Mouse (Mus musculus): ENCODE data around the gene Nhlrc2. TPM values are rescaled to one million over a fixed set of nuclear protein-coding genes. Genes with fewer than 3 reads are reported as not detected.

Nhlrc2 gene
- polyA plus RNA-seq, 1 experiment from 2014 or later, result 18.4 TPM

DNA sequence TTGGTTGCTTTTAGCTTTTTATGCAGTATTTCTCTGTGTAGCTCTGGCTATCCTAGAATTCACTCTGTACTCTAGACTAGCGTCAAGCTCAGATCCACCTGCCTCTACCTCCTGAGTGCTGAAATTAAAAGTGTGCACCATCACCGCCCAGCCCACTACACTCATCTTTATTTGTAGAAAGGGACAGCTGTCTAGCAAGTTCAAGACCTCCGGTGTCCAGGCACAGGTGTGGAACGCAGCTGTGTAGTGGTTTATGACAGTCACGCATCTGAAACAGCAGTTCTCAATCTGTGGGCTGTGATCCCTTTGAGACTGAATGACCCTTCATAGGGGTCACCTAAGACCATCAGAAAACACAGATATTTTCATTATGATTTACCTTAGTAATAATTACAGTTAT lies 41.4 kb downstream of the Nhlrc2 start:
- H3K4me1 ChIP-seq (replicated peaks; ENCODE audit: control insufficient read depth, insufficient read depth, low read length), result peaks cover 6% of the 10 kb centered on the region; the same call in 1 of the 2 replicates
- WGBS, result 91% methylated on average over 5 of the region's 5 CpGs
- no peak overlapping the region for H3K9ac ChIP-seq (ENCODE audit: low read length)
- H3K4me2 ChIP-seq (ENCODE audit: low read depth, low read length), result no peak overlapping the region
- H3K9me3 ChIP-seq (ENCODE audit: control insufficient read depth, low read length), result no peaks in the 10 kb centered on the region
- no peak overlapping the region for H3K4me3 ChIP-seq (ENCODE audit: low read length)
- H3K36me3 ChIP-seq (ENCODE audit: control insufficient read depth, insufficient read depth, low read length), result peaks cover 30% of the 10 kb centered on the region
- no peak overlapping the region for H3K27ac ChIP-seq (ENCODE audit: low read length)
- H3K27me3 ChIP-seq (ENCODE audit: control insufficient read depth, insufficient read depth, low read depth, low read length), result no peaks in the 10 kb centered on the region
- ATAC-seq (ENCODE audit: low read depth), result no peak

DNA sequence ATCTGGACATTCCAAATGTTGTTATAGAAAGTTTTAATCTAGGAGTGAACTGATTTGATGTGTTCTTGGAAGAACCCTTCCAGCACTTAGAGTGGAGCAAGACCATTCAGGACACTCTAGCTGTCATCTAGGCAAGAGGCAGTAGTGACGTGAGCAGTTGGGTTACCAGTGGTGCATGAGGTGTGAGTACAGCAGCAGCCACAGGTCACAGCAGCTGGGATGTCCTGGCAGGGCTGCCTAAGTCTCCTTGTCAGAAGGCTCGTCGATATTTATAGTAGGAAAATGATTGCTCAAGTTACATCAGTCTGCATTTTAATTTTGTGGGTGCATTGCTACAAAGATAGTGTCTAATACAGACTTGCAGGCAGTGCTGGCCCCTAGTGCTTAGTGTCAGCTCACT lies 42.2 kb downstream of the Nhlrc2 start:
- 86% methylated on average over 3 of the region's 3 CpGs for WGBS
- Histone ChIP-seq H3K27me3 (ENCODE audit: control insufficient read depth, insufficient read depth, low read depth, low read length) (no peaks in the 10 kb centered on the region), H3K4me2 (ENCODE audit: low read depth, low read length) (no peak overlapping the region), H3K4me1 (replicated peaks; ENCODE audit: control insufficient read depth, insufficient read depth, low read length) (peaks cover 6% of the 10 kb centered on the region; the same call in 1 of the 2 replicates), H3K27ac (ENCODE audit: low read length) (no peak overlapping the region), H3K9ac (ENCODE audit: low read length) (no peak overlapping the region), H3K36me3 (ENCODE audit: control insufficient read depth, insufficient read depth, low read length) (peaks cover 34% of the 10 kb centered on the region), H3K4me3 (ENCODE audit: low read length) (no peak overlapping the region), H3K9me3 (ENCODE audit: control insufficient read depth, low read length) (no peaks in the 10 kb centered on the region)
- ATAC-seq (ENCODE audit: low read depth), result no peak

DNA sequence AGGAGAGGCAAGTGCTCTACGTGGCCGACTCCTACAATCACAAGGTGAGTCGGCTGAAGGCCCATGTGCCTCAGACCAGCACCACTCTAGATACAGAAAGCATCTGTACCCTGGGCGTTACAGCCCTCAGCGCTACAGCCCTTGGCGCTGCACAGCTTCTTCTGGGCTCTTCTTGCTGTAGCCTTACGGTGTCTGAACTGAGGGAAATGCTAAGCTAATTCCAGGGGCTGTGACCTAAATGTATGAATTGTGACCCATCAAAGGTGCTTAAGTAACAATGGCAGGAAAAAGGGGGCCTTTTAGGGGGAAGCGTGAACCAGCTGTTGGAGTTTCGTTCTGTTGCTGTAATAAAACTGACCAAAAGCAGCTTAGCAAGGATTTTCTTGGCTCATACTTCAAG lies 44.4 kb downstream of the Nhlrc2 start:
- no peaks in the 10 kb centered on the region for H3K9me3 ChIP-seq (ENCODE audit: control insufficient read depth, low read length)
- no peak overlapping the region for H3K4me3 ChIP-seq (ENCODE audit: low read length)
- H3K36me3 ChIP-seq (ENCODE audit: control insufficient read depth, insufficient read depth, low read length), result peaks cover 47% of the 10 kb centered on the region
- ATAC-seq (ENCODE audit: low read depth), result no peak
- H3K4me1 ChIP-seq (replicated peaks; ENCODE audit: control insufficient read depth, insufficient read depth, low read length), result peaks cover 6% of the 10 kb centered on the region; the same call in 1 of the 2 replicates
- H3K27me3 ChIP-seq (ENCODE audit: control insufficient read depth, insufficient read depth, low read depth, low read length), result no peaks in the 10 kb centered on the region
- no peak overlapping the region for H3K27ac ChIP-seq (ENCODE audit: low read length)
- 82% methylated on average over 9 of the region's 9 CpGs for WGBS
- no peak overlapping the region for H3K4me2 ChIP-seq (ENCODE audit: low read depth, low read length)
- H3K9ac ChIP-seq (ENCODE audit: low read length), result no peak overlapping the region

DNA sequence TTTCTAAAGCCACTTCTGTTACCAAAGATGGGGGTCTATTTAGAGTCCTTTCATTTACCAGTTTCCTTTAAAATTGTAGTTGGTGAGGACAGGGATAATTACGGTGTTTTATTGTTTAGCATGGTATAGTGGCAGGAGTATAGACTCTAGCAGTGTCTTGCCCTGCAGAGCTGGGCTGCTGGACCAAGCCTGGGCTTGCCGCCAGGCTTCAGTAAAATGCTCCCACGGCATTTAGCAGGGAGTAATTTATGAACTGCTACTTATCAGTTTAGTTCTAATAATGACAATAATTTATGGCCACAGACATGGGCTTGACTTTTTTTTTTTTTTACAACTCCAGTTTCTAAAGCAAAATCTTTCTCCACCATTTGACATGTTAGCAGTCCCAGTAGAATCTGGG lies 51.9 kb downstream of the Nhlrc2 start:
- ATAC-seq (ENCODE audit: low read depth), result peak; percentile 72; the same call in 1 of the 2 replicates
- no peak overlapping the region for H3K9ac ChIP-seq (ENCODE audit: low read length)
- peaks cover 18% of the 10 kb centered on the region for H3K36me3 ChIP-seq (ENCODE audit: control insufficient read depth, insufficient read depth, low read length)
- H3K27me3 ChIP-seq (ENCODE audit: control insufficient read depth, insufficient read depth, low read depth, low read length), result no peaks in the 10 kb centered on the region
- H3K4me3 ChIP-seq (ENCODE audit: low read length), result no peak overlapping the region
- no peak overlapping the region for H3K4me2 ChIP-seq (ENCODE audit: low read depth, low read length)
- H3K27ac ChIP-seq (ENCODE audit: low read length), result peak overlapping the region; percentile 63; the same call in 1 of the 2 replicates
- 42% methylated on average over 3 of the region's 3 CpGs for WGBS
- peaks cover 30% of the 10 kb centered on the region for H3K4me1 ChIP-seq (replicated peaks; ENCODE audit: control insufficient read depth, insufficient read depth, low read length)
- H3K9me3 ChIP-seq (ENCODE audit: control insufficient read depth, low read length), result no peaks in the 10 kb centered on the region

DNA sequence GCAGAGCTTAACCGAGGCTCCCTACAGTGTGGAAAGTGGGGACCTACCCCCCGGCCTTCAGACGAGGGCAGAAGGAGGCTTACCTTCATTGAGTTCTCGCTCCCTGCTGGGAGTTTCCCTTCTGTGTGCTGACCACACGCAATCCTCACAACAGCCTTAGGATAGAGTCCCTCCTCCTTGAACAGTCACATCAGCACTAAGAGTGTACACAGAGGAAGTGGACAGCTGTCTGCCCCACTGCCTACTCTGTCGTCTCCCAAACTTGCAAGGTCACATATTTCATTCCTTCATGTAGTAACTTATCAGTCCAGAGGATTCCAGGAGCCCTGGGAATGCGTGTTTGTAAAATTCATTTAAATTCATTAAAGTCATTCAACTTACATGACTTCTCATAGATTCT lies 52.7 kb downstream of the Nhlrc2 start:
- Histone ChIP-seq H3K4me2 (ENCODE audit: low read depth, low read length) (no peak overlapping the region), H3K9ac (ENCODE audit: low read length) (no peak overlapping the region), H3K9me3 (ENCODE audit: control insufficient read depth, low read length) (no peaks in the 10 kb centered on the region), H3K27me3 (ENCODE audit: control insufficient read depth, insufficient read depth, low read depth, low read length) (no peaks in the 10 kb centered on the region), H3K4me3 (ENCODE audit: low read length) (no peak overlapping the region), H3K36me3 (ENCODE audit: control insufficient read depth, insufficient read depth, low read length) (peaks cover 14% of the 10 kb centered on the region), H3K4me1 (replicated peaks; ENCODE audit: control insufficient read depth, insufficient read depth, low read length) (peaks cover 30% of the 10 kb centered on the region), H3K27ac (ENCODE audit: low read length) (peak overlapping the region; percentile 60)
- ATAC-seq (ENCODE audit: low read depth), result peak; percentile 63
- WGBS, result 49% methylated on average over 7 of the region's 7 CpGs

DNA sequence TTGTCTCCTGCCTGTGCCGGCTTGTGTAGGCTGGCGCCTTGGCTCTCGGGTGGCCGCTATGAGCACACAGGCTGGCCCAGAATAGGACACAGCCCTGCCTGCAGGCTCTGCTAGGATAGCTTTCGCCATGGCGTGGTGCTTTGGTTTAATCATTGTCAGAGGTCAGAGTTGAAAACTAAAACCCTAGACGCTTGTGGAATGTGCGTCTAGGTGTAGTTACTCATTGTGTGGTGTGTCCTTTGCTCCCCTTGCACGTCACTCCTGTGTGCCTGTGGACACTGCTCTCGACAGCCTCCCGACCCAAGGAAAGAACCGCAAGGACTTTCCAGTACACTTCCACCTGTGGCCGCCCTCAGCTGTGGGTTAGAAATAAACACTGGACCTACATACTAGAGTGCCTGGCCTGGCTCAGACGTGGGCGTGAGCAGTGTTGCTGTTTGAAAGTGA lies 53.9 kb downstream of the Nhlrc2 start:
- H3K27ac ChIP-seq (ENCODE audit: low read length), result peak overlapping the region; percentile 43; the same call in 1 of the 2 replicates
- peak; percentile 66 for ATAC-seq (ENCODE audit: low read depth)
- 0 out of 2 replicates have a peak overlapping the region, but pooled peaks have one; percentile 0 for H3K4me2 ChIP-seq (ENCODE audit: low read depth, low read length)
- no peaks in the 10 kb centered on the region for H3K27me3 ChIP-seq (ENCODE audit: control insufficient read depth, insufficient read depth, low read depth, low read length)
- no peak overlapping the region for H3K9ac ChIP-seq (ENCODE audit: low read length)
- peaks cover 30% of the 10 kb centered on the region for H3K4me1 ChIP-seq (replicated peaks; ENCODE audit: control insufficient read depth, insufficient read depth, low read length)
- no peak overlapping the region for H3K4me3 ChIP-seq (ENCODE audit: low read length)
- H3K36me3 ChIP-seq (ENCODE audit: control insufficient read depth, insufficient read depth, low read length), result peaks cover 11% of the 10 kb centered on the region
- H3K9me3 ChIP-seq (ENCODE audit: control insufficient read depth, low read length), result no peaks in the 10 kb centered on the region
- 57% methylated on average over 15 of the region's 15 CpGs for WGBS

DNA sequence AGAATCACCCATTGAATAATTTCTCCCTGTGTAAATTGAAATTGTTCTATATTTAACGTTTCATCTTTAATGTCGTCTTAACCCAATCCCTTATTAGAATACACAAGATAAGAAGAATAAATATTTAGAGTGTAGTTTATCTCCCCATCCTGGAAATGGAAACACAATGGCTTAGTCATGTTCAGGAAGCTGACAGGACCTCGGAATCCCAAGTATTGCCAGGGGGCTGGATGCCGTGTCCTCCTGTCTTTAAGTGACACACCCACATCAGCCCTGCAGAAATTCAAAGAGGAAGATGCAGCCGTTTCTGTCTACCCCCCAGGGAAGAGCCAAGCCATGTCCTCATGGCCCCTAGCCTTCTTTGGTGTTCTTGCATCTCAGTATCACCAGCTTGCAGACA lies 60.9 kb downstream of the Nhlrc2 start:
- peaks cover 4% of the 10 kb centered on the region for H3K4me1 ChIP-seq (replicated peaks; ENCODE audit: control insufficient read depth, insufficient read depth, low read length)
- WGBS, result 10% methylated on average over 5 of the region's 5 CpGs
- ATAC-seq (ENCODE audit: low read depth), result peak; percentile 47; the same call in 1 of the 2 replicates

DNA sequence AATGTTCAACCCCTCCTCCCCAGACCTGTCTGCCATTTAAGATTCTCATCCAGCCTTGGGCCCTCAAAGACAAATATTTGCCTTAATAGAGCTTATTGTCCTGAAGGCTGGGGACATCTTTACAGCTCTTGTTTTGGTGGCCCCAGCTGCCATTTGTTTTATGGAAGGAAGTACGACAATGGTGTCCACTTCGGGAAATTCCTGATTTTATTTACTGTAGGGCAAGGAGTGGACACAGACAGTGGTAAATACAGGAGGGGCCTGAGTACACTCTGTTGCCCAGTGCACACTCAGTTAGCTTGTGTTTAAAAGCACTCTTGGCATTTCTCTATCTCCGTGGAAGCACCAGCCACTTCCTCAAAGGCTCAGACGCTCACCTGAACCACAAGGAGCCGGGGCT lies 66.1 kb downstream of the Nhlrc2 start:
- Histone ChIP-seq H3K27me3 (ENCODE audit: control insufficient read depth, insufficient read depth, low read depth, low read length) (no peaks in the 10 kb centered on the region), H3K4me1 (replicated peaks; ENCODE audit: control insufficient read depth, insufficient read depth, low read length) (peaks cover 4% of the 10 kb centered on the region), H3K36me3 (ENCODE audit: control insufficient read depth, insufficient read depth, low read length) (no peaks in the 10 kb centered on the region), H3K4me2 (ENCODE audit: low read depth, low read length) (no peak overlapping the region), H3K9me3 (ENCODE audit: control insufficient read depth, low read length) (no peaks in the 10 kb centered on the region), H3K4me3 (ENCODE audit: low read length) (no peak overlapping the region), H3K27ac (ENCODE audit: low read length) (no peak overlapping the region), H3K9ac (ENCODE audit: low read length) (no peak overlapping the region)
- ATAC-seq (ENCODE audit: low read depth), result no peak
- 43% methylated on average over 5 of the region's 5 CpGs for WGBS

More for the DNA sequence above, 60.9 kb downstream of the Nhlrc2 start:
- Histone ChIP-seq H3K9me3 (ENCODE audit: control insufficient read depth, low read length) (no peaks in the 10 kb centered on the region), H3K27me3 (ENCODE audit: control insufficient read depth, insufficient read depth, low read depth, low read length) (no peaks in the 10 kb centered on the region), H3K4me2 (ENCODE audit: low read depth, low read length) (no peak overlapping the region), H3K9ac (ENCODE audit: low read length) (no peak overlapping the region), H3K4me3 (ENCODE audit: low read length) (no peak overlapping the region), H3K36me3 (ENCODE audit: control insufficient read depth, insufficient read depth, low read length) (no peaks in the 10 kb centered on the region), H3K27ac (ENCODE audit: low read length) (no peak overlapping the region)

DNA sequence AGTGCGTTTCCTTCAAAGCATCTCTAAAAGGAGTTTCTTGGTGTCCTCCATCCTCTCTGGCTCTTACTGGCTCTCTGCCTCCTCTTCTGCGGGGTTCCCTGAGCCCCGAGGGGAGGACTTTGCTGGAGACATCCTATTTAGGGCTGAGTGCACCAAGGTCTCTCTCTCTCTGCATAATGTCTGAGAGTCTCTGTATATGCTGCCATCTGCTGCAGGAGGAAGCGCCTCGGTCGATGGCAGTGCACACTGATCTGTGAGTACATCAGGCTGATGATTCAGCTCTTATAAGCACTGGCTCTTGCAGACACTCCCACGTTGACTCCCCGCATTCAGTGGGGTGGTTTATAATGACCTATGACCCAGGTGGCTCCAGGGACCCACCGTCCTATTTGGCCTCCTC lies 70.8 kb downstream of the Nhlrc2 start:
- WGBS, result 58% methylated on average over 9 of the region's 9 CpGs
- Histone ChIP-seq H3K36me3 (ENCODE audit: control insufficient read depth, insufficient read depth, low read length) (no peaks in the 10 kb centered on the region), H3K9me3 (ENCODE audit: control insufficient read depth, low read length) (no peaks in the 10 kb centered on the region), H3K9ac (ENCODE audit: low read length) (no peak overlapping the region), H3K4me1 (replicated peaks; ENCODE audit: control insufficient read depth, insufficient read depth, low read length) (0 out of 2 replicates have a peak, but pooled peaks cover 2% of the 10 kb centered on the region), H3K27ac (ENCODE audit: low read length) (no peak overlapping the region), H3K27me3 (ENCODE audit: control insufficient read depth, insufficient read depth, low read depth, low read length) (no peaks in the 10 kb centered on the region), H3K4me2 (ENCODE audit: low read depth, low read length) (no peak overlapping the region), H3K4me3 (ENCODE audit: low read length) (no peak overlapping the region)
- ATAC-seq (ENCODE audit: low read depth), result no peak

DNA sequence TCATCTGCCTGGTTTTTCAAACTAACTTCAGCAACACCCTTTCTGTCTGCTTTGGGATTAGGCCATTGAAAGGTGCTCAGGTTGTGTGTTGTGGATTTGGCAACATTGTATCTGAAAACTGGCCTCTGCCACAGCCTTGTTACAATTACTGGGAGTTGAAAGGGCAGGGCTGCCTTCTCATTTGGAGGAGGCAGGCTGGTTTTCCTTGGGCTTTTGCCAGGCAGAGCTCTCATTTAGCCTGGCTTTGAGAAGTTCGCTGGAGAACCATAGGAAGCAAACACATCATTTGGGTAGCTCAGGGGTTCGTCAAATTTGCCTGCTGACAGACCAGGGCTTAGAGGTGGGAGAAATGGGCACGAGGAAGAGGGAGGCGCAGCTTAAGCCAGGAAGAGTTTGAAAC lies 71.5 kb downstream of the Nhlrc2 start:
- Histone ChIP-seq H3K9me3 (ENCODE audit: control insufficient read depth, low read length) (no peaks in the 10 kb centered on the region), H3K27ac (ENCODE audit: low read length) (no peak overlapping the region), H3K4me2 (ENCODE audit: low read depth, low read length) (no peak overlapping the region), H3K4me3 (ENCODE audit: low read length) (no peak overlapping the region), H3K27me3 (ENCODE audit: control insufficient read depth, insufficient read depth, low read depth, low read length) (no peaks in the 10 kb centered on the region), H3K4me1 (replicated peaks; ENCODE audit: control insufficient read depth, insufficient read depth, low read length) (no peaks in the 10 kb centered on the region), H3K36me3 (ENCODE audit: control insufficient read depth, insufficient read depth, low read length) (no peaks in the 10 kb centered on the region), H3K9ac (ENCODE audit: low read length) (no peak overlapping the region)
- no peak for ATAC-seq (ENCODE audit: low read depth)
- 72% methylated on average over 4 of the region's 4 CpGs for WGBS

Measured in lung, embryonic 16.5 days (tissue).